Mouse (Mus musculus): ENCODE measurements around the gene Tnfrsf1b.
"Not testable (repeated sequence)": the region's sequence is repeated elsewhere in the genome, so short reads cannot be mapped to it uniquely, and the experiment has no call there.

The Tnfrsf1b gene

DNA sequence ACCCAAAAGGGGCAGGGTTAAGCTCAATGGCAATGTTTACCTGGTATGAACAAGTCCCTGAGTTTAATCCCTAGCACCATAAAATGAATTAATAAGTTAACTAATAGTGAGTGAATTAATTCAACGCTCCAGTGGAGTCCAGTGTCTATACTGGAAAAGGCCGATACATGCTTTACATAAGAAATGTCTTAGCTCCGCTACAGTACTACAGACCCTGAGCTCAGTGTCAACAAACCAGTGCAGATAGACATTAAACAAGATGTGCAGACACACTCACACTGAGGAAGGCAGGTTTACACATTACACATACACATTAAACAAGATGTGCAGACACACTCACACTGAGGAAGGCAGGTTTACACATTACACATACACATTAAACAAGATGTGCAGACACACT, 81.1 kb downstream of the Tnfrsf1b start:
- DNase-seq: not testable (repeated sequence)

- no peak for DNase-seq
These were observed 82.6 kb downstream of the Tnfrsf1b start for GRCm38 (mm10) chr4:145164111-145164510.

Data from thymus, postnatal 25 days (tissue).